Mouse (Mus musculus) R1 (cell line): Measurements from ENCODE around the gene Mag.
A peak's percentile ranks its signal among the peaks of the same experiment; 100 is the strongest.
"Not testable (repeated sequence)": the region's sequence is repeated elsewhere in the genome, so short reads cannot be mapped to it uniquely, and the experiment has no call there.

Source experiments
- DNase-seq: peaks from one replicate; pipeline ENCODE4 v3.0.0-alpha.2; 2018; ENCODE audit warnings: low read depth, low spot score

Gene Mag

DNA sequence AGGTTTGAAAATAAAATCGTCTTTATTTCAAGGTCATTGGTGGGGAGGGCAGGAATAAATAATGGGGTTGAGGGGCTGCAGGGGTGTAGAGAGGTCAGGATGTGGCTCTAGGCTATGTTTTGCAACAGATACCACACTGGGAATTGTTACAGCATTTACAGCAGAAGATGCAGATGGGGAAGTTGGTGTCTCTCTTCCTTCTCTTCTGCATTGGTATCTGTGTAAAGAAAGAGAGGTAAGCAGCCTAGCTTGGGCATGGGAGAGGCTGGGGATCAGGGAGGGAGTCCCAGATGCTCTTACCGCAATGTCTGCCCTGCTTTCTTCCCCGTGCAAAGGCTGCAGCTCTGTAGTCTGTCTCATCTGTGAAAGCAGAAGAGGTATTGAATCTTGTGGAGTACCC is 27.7 kb upstream of the Mag start:
- DNase-seq = not testable (repeated sequence)

DNA sequence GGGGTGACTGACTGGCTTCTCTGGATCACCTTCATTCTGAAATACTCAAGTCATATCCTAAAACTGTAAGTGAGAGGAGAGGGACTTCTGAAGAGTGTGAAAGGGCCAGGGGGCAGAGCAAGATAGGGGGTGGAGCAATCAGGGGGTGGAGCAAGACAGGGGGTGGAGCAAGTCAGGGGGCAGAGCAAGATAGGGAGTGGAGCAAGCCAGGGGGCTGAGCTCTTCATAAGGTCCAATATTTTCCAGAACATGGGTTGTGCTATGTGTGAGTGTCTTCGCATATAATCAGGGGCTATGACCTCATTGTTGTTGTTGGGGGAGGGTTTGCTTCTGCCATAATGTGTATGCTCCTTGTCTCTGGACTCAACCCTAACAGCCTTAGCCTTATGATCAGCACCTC is 25.4 kb upstream of the Mag start:
- DNase-seq = not testable (repeated sequence)

DNA sequence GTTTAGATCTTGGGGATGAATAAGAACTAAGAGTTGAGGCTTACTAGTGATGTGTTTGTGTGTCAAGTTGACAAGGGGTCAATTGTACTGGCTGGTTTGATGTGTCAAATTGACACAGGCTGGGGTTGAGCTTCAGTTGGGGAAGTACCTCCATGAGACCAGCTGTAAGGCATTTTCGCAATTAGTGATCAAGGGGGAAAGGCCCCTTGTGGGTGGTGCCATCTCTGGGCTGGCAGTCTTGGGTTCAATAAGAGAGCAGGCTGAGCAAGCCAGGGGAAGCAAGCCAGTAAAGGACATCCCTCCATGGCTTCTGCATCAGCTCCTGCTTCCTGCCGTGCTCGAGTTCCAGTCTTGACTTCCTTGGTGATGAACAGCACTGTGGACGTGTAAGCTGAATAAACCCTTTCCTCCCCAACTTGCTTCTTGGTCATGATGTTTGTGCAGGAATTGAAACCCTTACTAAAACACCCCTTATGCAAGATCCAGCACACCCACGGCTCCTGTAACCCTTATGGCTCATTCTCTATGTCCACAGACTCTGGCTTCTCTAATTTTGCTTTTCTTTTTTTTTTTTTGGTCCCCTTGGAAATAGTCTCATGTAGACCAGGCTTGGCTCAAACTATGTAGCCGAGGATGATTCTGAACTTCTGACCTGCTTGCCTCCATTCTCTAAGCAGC is 20.9 kb upstream of the Mag start:
- not testable (repeated sequence) for DNase-seq

DNA sequence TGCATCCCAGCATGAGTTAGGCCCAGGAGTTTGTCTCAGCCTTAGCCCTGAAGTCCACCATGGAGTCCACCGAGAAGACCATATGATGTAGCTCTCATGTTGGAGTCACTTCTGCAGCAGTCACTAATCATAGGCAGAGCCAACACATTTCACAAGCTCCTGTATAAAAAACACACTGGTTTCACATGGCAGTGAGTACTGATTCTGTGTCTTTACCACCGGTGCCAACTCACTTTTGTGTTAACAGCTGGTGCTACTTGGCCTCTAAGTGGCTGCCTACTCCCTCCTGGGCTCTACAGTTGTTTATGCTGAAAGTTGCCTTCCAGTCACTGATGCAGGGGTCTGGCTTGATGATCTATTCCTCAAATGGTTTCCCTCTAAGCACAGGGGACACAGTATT is 9.9 kb upstream of the Mag start, which contains the start of gene Hamp2:
Gene Hamp2, minus strand, starts transcription at position 101 of the 400 bp plus-strand sequence.
- not testable (repeated sequence) for DNase-seq

DNA sequence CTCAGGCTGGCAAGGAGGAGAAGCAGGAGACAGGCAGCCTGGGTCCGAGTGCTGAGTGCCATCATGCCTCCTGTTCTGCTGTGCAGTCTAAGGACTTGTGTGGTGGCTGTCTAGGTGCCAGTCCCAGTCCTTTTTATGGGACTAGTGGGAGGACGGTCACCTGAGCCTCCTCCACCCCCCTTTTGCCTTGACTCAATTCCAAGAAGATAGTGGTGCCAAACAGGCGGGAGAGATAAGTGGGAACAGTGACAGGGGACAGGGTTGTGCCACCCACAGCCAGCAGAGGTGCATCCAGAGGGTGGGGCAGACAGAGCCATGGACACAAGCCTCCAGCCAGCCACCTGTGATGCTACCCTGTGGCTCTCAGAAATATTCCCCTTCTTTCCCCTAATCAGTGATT is 9.4 kb upstream of the Mag start:
- DNase-seq = no peak

DNA sequence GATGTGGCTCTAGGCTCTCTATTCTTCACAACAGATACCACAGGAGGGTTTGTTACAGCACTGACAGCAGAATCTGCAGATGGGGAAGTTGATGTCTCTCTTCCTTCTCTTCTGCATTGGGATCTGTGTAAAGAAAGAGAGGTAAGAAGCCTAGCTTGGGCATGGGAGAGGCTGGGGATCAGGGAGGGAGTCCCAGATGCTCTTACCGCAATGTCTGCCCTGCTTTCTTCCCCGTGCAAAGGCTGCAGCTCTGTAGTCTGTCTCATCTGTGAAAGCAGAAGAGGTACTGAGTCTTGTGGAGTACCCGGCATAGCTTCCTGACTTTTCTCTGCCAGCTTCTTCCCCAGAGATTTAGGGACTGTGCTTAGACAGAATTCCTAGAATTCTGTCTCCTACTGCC is 7.8 kb upstream of the Mag start:
- DNase-seq = not testable (repeated sequence)

DNA sequence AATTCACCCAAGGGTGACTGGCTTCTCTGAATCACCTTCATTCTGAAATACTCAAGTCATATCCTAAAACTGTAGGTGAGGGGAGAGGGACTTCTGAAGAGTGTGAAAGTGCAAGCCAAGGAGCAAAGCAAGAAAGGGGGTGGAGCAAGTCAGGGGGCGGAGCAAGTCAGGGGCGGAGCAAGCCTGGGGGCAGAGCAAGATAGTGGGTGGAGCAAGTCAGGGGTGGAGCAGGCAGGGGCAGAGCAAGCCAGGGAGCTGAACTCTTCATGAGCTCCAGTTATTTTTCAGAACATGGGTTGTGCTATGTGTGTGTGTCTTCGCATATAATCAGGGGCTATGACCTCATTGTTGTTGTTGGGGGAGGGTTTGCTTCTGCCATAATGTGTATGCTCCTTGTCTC is 5.5 kb upstream of the Mag start:
- DNase-seq = peak; percentile 45

DNA sequence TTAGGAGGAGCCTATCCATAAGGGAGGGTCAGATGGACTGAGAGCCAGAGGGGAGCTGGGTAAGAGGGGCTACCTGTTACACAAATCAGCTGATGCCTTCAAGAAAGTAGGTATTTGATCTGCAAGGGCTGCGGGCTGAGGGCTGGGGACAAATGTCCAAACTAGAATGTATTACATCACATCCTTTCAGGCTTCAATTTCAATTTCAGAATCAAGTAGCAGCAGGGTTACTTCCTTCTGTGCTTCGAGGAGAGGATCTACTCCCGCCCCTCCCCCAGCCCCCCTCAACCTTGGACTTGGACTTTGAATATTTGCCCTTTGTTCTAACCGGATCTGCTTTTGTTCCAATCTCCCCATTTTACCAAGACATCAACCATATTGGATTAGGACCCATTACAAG is 2.5 kb upstream of the Mag start:
- peak; percentile 59 for DNase-seq

DNA sequence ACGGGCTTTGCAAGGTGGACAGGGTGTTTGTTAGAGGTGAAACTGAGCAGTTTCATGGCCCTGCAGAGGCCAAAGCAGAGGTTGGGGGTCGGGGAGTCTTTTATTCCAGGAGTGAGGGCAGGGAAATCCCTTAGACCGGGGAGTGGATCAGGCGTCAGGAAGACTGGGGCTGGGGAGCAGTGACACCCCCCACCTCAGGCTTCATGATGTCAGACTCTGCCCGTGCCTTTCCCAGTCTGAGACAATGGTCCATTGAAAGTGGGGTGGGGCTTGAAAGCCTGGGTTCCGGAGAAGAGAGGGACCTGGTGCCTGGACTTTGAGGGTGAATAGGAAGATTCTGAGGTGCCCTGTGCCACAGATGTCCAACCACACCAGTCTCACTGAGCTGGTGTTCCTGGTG is 2.0 kb upstream of the Mag start:
- DNase-seq = peak; percentile 28

DNA sequence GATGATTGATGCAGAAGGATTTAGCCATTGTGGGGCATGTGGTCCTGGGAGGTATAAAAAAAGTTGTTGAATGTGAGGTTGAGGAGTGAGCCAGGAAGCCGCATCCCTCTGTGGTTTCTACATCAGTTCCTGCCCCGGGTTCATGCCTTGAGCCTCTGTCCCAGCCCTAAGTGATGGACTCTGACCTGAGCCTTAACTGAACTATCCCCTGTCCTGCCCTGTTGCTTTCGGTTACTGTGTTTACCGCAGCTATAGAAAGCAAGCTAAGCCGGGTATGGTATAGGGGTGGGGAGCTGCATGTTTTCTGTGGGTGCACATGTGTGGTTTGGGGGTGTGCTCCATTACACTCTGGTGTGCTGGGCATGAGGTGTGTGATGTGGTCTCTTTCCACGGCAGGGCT is 4.9 kb downstream of the Mag start:
- DNase-seq = no peak

DNA sequence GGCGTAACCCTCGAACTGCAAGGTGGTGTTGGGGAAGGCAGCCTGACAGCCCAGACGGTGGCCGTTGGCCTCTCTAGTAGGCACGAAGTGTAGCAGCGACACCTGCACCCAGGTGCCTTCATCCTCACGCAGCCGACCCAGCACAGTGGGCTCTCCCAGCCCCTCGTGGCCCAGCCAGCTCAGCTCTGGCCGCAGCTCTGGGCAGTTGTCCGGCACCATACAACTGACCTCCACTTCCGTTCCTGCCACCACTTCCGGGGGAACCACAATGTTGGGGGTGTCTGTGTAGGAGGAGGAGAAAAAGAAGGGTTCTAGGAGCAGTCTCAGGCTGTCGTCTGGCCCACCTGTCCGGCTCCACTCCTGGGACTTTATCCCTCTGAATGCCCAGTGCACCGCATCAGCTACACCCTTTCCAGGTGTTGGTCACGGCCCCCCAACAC is 5.7 kb downstream of the Mag start:
- DNase-seq = no peak

DNA sequence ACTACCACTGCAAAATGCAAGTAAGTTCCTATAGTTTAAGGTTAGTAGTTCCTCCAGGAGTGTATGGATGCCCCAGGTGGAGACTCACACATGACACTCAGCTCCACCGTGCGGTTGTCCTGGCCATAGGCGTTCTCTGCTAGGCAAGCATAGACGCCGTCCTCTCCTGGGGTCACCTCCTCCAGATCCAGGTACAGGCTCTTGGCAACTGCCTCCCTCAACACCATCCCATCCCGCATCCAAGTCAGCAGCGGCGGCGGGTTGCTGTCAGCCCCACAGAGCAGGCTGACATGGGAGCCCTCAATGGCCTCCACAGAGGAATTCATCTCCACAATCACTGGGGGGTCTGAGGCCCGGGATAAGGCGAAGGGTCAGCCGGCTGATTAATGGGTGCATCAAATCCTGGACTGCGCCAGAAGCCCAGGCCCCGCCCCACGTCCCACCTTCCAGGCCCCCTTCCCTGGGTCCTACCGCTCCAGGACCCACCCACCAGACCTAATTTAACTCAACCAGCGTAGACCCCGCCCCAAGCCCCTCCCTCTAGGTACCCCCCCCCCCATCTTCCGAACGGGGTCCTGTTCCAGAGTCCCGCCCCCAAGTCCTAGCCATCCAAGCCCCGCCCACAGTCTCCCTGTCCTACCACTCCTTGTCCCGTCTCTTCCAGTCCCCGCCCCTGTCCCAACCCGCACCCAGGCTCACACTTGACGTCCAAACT is 6.2 kb downstream of the Mag start:
- peak; percentile 89 for DNase-seq

DNA sequence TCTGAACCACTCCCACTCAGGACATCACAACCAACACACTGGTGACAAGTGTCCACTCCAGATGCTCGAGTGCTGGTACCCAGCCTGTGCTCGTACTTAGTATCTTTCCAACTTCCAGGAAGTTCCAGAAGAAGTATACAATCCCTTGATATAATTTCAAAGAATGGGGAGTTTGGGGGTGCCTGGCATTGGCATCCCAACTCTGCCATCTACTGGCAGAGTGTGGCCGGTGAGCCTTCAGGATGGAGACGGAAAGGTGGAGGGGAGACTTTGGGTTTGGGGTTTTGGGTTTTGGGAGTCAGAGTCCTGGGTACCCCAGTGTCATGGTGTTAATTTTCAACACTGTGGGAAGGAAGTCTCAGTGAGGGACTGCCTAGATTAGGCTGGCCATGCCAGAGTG is 10.6 kb downstream of the Mag start:
- no peak for DNase-seq

DNA sequence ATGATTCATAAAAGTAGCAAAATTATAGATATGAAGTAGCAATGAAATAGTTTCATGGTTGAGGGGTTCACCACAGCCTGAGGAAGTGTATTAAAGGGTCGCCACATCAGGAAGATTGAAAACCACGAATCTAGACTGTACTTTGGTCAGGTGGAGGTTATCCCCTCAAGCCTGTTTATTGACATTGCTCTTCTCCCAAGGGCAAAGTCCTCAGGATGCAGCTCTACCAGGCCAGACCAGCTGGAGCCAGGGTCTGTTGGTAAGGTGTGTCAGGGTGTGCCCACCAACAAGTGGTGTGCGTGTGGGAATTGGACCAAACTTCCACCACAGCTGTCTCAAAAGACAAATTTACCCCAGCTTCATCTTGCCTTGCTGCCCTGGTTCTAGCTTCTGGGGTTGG is 19.5 kb downstream of the Mag start:
- no peak for DNase-seq

DNA sequence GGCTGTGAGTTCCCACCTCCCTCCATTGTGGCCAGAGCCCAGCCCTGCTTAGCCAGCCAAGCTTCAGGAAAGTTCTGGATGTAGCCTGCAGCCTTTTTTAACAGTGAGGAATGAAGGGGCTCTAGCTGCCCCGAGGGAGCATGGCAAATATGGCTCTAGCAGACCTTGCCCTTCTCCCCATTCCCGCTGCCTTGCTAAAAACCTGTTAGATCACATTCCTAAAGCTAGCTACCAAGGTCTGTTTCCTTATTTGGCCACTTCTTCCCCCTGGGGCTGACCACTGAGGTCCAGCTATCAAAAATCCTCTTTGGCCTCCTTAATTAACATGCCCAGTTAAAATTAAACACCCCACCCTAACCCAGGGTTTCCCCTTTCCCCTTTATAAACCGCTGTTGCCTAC is 22.2 kb downstream of the Mag start:
- DNase-seq = no peak

DNA sequence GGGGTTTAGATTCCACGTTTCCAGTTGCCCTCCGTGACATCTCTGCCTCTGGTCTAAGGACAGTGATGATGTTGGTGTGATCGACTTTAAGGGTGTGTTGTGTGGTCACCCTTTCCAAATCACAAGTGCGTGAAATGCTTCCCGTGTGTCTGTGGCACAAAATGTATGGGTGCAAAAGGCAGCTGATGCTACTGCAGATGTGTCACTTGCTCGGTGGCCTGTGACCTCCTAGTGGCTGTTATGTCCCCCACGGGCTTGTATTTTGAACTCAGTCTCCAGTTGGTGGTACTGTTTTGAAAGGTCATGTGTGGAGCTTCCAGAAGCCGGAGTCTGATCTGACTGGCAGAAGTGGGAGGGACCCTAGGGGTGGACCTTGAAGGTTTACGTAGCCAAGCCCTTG is 22.9 kb downstream of the Mag start:
- DNase-seq = no peak

DNA sequence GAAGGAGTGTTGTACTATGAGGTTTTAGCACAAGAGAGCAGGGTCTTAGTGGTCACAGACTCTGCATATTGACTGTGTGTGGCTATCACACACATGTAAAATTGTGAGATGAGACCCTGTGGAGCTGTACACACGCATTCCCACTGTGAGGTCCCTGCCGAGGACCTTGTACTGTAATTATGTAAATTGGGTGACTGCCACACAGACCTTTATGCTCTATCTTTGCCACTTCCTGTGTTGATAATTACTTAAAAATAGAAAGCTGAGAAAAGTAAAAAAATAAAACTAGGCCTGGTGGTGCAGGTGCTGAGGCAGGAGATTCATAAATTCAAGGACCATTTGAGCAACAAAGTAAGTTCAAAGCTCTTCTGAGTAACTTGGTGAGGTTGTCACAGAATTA is 24.0 kb downstream of the Mag start:
- DNase-seq = no peak

DNA sequence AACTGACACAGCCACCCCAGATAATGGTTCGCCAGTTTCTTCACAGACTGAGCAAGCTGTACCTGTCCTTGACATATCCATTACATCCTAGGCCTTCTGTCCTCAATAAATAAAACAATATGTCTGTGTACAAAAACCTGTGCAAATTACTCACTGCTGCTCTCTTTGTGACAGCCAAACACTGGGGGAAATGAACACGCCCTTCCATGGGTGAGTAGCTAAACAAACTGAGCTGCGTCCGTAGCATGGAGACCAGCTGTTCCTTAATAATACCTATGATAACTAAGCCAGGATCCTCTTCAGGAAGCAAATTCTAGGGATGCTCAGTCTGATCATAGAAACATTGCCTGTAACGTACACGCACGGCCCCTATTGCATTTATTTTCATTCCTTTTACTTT is 25.9 kb downstream of the Mag start:
- DNase-seq = no peak

DNA sequence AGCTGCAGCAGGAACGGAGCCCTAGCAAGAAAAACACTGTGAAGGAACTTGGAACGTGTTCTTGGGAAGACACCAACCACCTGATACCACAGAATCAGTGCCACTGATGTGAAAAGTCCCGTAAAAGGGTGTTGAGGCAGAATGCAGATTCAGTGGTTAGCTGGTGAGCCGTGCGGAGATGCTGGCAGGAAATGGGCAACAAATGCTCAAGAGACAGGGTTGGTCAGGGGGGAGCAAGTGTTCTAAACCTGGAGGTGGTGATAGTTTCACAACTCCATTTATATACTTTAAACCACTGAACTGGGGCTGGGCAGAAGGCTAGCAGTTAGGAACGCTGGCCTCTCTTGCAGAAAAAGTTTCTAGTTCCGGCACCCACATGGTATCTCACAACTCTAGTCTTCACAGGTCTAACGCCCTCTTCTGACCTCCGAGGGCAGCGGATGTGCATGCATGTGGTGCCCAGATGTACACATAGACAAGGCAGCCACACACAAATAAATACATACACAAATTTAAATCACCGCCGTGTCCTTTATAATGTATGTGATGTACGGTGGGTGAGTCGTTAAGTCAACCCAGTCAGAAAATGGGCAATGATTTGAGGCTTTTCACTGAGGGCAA is 27.0 kb downstream of the Mag start:
- no peak for DNase-seq

DNA sequence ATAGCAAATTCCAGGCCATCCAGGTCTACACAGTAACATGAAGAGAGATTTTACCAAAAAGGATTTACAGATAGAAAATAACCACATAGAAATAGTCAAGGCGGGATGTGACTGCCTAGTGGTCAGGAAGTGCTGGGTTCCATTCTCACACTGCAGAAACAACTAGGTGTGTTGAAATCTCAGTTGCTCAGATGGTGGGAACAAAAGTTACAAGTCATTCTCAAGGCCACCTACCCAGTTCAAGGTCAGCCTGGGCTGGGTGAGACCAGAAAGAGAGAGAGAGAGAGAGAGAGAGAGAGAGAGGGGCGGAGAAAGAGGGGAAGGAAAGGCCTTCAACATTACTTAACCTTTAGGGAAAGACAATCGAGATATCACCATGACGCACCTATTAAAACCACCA is 27.8 kb downstream of the Mag start:
- no peak for DNase-seq

DNA sequence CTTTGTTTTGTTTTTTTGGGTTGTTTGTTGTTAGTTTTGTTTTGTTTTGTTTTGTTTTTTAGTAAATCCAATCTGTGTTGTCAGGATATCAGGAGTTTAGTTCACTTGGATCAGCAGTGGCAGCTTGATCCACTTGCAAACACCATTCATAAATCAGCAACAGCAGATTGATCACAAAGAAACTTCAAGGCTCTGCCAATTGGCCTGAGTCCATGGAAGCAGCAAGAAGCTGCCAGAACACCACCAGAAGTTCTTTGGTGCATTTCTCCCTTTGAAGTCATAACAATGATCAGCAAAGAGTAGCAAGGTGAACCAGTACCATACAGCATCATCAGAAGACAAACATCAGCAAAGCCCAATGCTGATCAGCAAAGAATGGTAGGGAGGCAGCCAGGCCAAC is 30.6 kb downstream of the Mag start:
- DNase-seq = no peak

DNA sequence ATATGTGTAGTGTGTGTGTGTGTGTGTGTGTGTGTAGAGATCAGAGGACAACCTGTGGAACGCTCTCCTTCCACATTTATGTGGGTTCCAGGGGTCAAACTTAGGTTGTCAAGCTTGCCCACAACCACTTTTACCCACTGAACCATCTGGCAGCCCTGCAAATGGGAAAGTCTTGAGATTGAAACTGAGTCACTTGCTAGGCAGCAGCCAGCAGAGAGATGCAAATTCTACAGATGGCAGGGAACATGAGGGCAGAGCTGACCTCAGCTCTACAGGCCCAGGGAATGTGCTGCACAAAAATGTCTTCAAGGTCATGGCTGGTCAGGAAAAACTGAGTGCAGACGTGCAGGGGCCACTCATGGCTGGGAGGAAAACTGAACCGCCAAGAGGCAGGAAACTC is 33.3 kb downstream of the Mag start:
- no peak for DNase-seq

DNA sequence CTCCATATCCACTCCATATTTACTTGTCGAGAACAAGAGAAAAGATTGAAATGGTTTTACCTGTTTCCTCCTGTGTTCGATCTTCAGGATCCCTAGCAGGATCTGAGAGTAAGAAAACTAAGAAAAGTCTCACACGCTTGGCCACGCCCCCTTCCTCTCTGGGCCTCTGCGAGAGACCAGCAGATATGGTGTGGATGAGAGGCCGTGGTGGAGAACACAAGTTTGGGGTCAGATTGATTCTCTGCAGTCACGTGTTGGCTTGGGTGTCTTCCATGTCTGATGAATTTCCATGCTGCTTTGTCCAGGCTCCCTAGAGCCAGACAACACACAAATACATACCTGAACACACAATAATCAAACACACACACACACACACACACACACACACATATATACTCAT is 34.5 kb downstream of the Mag start, which contains the start of gene Cd22:
Gene Cd22, minus strand, starts transcription at position 167 of the 400 bp plus-strand sequence.
- DNase-seq = no peak
